ENCODE assay signal across 10 mouse cellular contexts in the genomic region with DNA sequence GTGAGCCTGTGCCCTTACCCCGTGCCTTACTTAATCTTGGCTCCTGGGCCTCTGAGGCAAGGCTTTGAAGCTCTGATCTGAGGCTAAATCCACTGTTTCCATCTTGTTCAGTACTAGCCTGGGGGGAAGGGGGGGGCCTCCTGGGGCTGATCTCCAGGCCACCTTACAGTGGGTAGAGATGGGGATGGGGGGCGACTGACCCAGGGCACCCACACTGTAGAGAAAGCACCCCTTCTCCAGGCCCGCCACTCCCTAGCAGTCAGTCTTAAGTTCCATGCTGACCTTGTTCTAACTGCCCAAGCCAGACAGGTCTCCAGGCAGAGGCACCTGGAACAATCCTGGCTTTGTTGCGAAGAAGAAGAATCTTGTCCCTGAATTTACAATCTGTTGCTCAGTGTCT. TPM values are rescaled to one million over a fixed set of nuclear protein-coding genes. Genes with fewer than 3 reads are reported as not detected.
DNase-seq lines count a peak whose midpoint lies in the region; ATAC-seq and TF ChIP-seq lines count a peak whose summit lies in the region.
"Had no signal": no experiment of that assay in that cellular context is flagged by ENCODE, and none has a peak within 500 bp of the region (broad histone marks: within the 10 kb centered on the region; RNA-seq: fewer than 3 reads in every experiment).

No protein-coding gene starts in this region.

- no peak for ATAC-seq in heart, embryonic 12.5 days (ENCODE audit: insufficient number of reproducible peaks, low FRiP score)
- ATAC-seq in hindbrain, embryonic 14.5 days (ENCODE audit: low FRiP score), result 0 out of 2 replicates have a peak, but pooled peaks have one; percentile 6
- no peak for ATAC-seq in monocyte, adult 5-6 weeks (replicated peaks; ENCODE audit: insufficient number of reproducible peaks, low FRiP score, low TSS enrichment, poor library complexity, severe bottlenecking)

- no peak overlapping the region for H3K27ac ChIP-seq in heart, embryonic 12.5 days (ENCODE audit: poor library complexity, severe bottlenecking)
- no peak overlapping the region for H3K27ac ChIP-seq in ES-E14 (ENCODE audit: insufficient read depth, low read depth, low read length, poor library complexity, severe bottlenecking)
- H3K27ac ChIP-seq in hindbrain, embryonic 14.5 days, result no peak overlapping the region
- no peak overlapping the region for H3K27ac ChIP-seq in midbrain, embryonic 10.5 days (replicated peaks)

- peak overlapping the region; percentile 83 for H3K4me2 ChIP-seq in heart, embryonic 12.5 days
- H3K4me2 ChIP-seq in hindbrain, embryonic 14.5 days (replicated peaks), result peak overlapping the region; percentile 62

- no peak for DNase-seq in heart, adult 18-20 months
- no peak for DNase-seq in ES-E14 (ENCODE audit: low read depth, low spot score)
- no peak for DNase-seq in hindbrain, embryonic 14.5 days (ENCODE audit: low spot score)
- DNase-seq in midbrain, embryonic 10.5 days (ENCODE audit: low spot score), result no peak
- DNase-seq in gastrocnemius, postnatal 10 days, result no peak
- no peak for DNase-seq in cerebellum, postnatal 10 days

- H3K36me3 ChIP-seq in heart, embryonic 12.5 days, result no peaks in the 10 kb centered on the region
- H3K36me3 ChIP-seq in ES-E14 (ENCODE audit: control insufficient read depth, insufficient read depth, low read length, poor library complexity, severe bottlenecking), result no peaks in the 10 kb centered on the region
- no peaks in the 10 kb centered on the region for H3K36me3 ChIP-seq in hindbrain, embryonic 14.5 days (replicated peaks; ENCODE audit: control insufficient read depth, insufficient read depth)
- H3K36me3 ChIP-seq in midbrain, embryonic 10.5 days, result no peaks in the 10 kb centered on the region

- peaks cover 42% of the 10 kb centered on the region for H3K27me3 ChIP-seq in heart, embryonic 12.5 days (replicated peaks)
- peaks cover 28% of the 10 kb centered on the region for H3K27me3 ChIP-seq in hindbrain, embryonic 14.5 days (ENCODE audit: control insufficient read depth, insufficient read depth, low read length)
- peaks cover 42% of the 10 kb centered on the region for H3K27me3 ChIP-seq in midbrain, embryonic 10.5 days (ENCODE audit: low read depth, poor library complexity, severe bottlenecking)

- peaks cover 5% of the 10 kb centered on the region for H3K4me1 ChIP-seq in heart, embryonic 12.5 days (replicated peaks)
- H3K4me1 ChIP-seq in ES-E14 (ENCODE audit: control insufficient read depth in 2 of 2, insufficient read depth in 2 of 2, low read length in 2 of 2, poor library complexity in 1 of 2), result no peaks in the 10 kb centered on the region
- 0 out of 2 replicates have a peak, but pooled peaks cover 4% of the 10 kb centered on the region for H3K4me1 ChIP-seq in hindbrain, embryonic 14.5 days (replicated peaks; ENCODE audit: control insufficient read depth, insufficient read depth, low read length)
- peaks cover 17% of the 10 kb centered on the region for H3K4me1 ChIP-seq in midbrain, embryonic 10.5 days

- WGBS in heart, embryonic 12.5 days, result 40% methylated on average over 4 of the region's 4 CpGs
- WGBS in hindbrain, embryonic 14.5 days, result 33% methylated on average over 4 of the region's 4 CpGs
- WGBS in midbrain, embryonic 10.5 days, result 20% methylated on average over 4 of the region's 4 CpGs

- H3K9ac ChIP-seq in heart, embryonic 12.5 days, result peak overlapping the region; percentile 21; the same call in 1 of the 2 replicates
- no peak overlapping the region for H3K9ac ChIP-seq in ES-E14 (ENCODE audit: insufficient read depth, low read depth, low read length, poor library complexity, severe bottlenecking)
- H3K9ac ChIP-seq in hindbrain, embryonic 14.5 days, result peak overlapping the region; percentile 37

- in situ Hi-C loops in ES-E14 (cut with MboI; ENCODE audit: low sequenced_read_pairs in 2 of 2, unreplicated experiment in 2 of 2), result no loop called here

- no peaks in the 10 kb centered on the region for H3K9me3 ChIP-seq in heart, embryonic 12.5 days (replicated peaks)
- H3K9me3 ChIP-seq in ES-E14 (ENCODE audit: control insufficient read depth, insufficient read depth, low read depth, low read length), result no peaks in the 10 kb centered on the region
- H3K9me3 ChIP-seq in hindbrain, embryonic 14.5 days (ENCODE audit: control insufficient read depth, low read length), result no peaks in the 10 kb centered on the region
- no peaks in the 10 kb centered on the region for H3K9me3 ChIP-seq in midbrain, embryonic 10.5 days (replicated peaks)

- H3K4me3 ChIP-seq in heart, embryonic 12.5 days, result peak overlapping the region; percentile 45
- peak overlapping the region; percentile 55 to 59; a peak in 2 of 4 replicates for H3K4me3 ChIP-seq in ES-E14 (ENCODE audit: insufficient read depth in 1 of 2, low read depth in 1 of 2, low read length in 2 of 2, poor library complexity in 1 of 2, severe bottlenecking in 1 of 2)
- peak overlapping the region; percentile 28 for H3K4me3 ChIP-seq in hindbrain, embryonic 14.5 days (replicated peaks; ENCODE audit: low read length)
- H3K4me3 ChIP-seq in midbrain, embryonic 10.5 days, result peak overlapping the region; percentile 53

TF ChIP-seq in ES-E14, 5 proteins besides CTCF, POLR2A, EP300 and RAD21:
- TF ChIP-seq ZC3H11A (IDR thresholded peaks at IDR 0.05; ENCODE audit: borderline replicate concordance, low read depth, low read length) (no peak), MAFK (IDR thresholded peaks at IDR 0.05; ENCODE audit: insufficient read depth, low read depth, low read length) (no peak), CHD2 (IDR thresholded peaks at IDR 0.05; ENCODE audit: low read depth, low read length) (no peak), ZNF384 (IDR thresholded peaks at IDR 0.05; ENCODE audit: low read depth, low read length) (no peak), HCFC1 (IDR thresholded peaks at IDR 0.05; ENCODE audit: borderline replicate concordance, insufficient read depth, low read length) (no peak)

RNA-seq across cellular contexts. Expression of a gene that starts 10.7 kb away (rescaled TPM):
- not detected in 2 replicates for polyA plus RNA-seq in heart, embryonic 12.5 days (2016; fragmentation: Nextera tagmentation; extraction: Ambion mirVana)
- under 1 TPM in 1 of 2 experiments, not detected in 1; 0.10 TPM for total RNA-seq in heart, adult 18-20 months (2021)
- total RNA-seq in ES-E14 (2012; rRNA removed), result 0.63 and 1.3 TPM in 2 replicates
- 0.07 and 0.23 TPM in 2 replicates for polyA plus RNA-seq in hindbrain, embryonic 14.5 days (2014; fragmentation: Nextera tagmentation; extraction: Ambion mirVana)
- polyA plus RNA-seq in midbrain, embryonic 10.5 days (2016; fragmentation: Nextera tagmentation; extraction: Ambion mirVana), result not detected in 2 replicates
- not detected in 3 replicates for total RNA-seq in monocyte, adult 5-6 weeks (2017)
- total RNA-seq in gastrocnemius, postnatal 10 days (2021), result not detected
- polyA plus RNA-seq: cortical plate, adult 2 months; spleen, adult 2 months had no signal
